Mouse (Mus musculus) heart, postnatal 25 days (tissue): ENCODE measurements around the gene Agap1. TPM values are rescaled to one million over a fixed set of nuclear protein-coding genes. Genes with fewer than 3 reads are reported as not detected.

Source experiments
- DNase-seq: peaks from one replicate; pipeline ENCODE4 v3.0.0; 2022; ENCODE audit warnings: low spot score
- intact Hi-C: fragments of 180-260 bp; cut with DNase I; formaldehyde crosslinking; loops from one replicate; pipeline ENCODE4 v1.15.1; 2025
- total RNA-seq, 2 experiments: library from RNA; stranded (reverse); gene quantifications; 2 replicates each; pipeline ENCODE4 v1.2.3; 2021

The Agap1 gene
- total RNA-seq, 2 experiments from 2014 or later: 62.8 to 65.5 TPM

GRCm38 (mm10) chr1:89456456-89456855 is 1.9 kb downstream of the Agap1 start:
- intact Hi-C loops: loop anchor here (5.0 kb wide), 1 partner anchor 126 kb away; no protein-coding TSS in a partner anchor
- no peak for DNase-seq

DNA sequence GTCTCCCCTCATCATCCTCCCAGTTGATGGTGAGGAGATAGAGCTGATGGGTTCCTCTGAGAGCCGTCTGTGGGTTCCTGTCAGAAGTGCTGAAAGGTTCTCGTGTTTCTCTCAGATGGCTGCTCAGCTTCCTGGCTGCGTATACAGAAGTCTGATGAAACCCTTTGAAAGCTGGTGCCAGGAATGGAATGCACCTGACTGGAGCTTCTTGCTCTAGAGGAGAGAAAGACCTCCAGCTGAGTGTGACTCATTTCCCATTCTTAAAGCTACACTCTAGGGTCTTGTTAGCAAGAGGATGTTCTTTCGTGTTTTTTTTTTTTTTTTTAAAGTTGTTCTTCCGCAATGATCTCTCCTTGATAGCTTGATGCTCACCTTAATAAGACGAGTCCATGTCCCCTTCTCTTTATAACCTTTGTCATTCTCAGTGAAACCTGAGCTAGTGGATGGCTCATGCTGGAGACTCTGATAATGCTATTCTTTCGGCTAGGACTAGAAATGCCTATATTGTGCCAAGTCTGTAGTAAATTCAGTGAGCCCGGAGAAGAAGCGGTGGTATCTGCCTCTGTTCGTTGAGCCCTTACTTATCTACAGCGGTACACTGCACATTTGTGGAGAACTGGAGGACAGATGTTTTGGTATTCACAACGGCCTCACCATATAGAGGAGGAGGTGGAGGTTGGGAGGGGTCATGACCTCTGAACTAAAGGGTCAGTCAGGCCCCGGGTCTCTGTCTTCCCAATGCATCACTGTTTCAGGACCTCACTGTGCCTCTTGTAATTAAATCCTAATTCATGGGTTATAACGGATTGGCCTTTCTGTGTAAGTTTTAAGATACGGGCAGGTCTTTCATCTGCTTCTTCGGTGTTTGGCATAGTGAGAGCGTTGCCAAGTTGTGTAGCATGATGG is 2.8 kb downstream of the Agap1 start:
- intact Hi-C loops: loop anchor here (5.0 kb wide), 1 partner anchor 125 kb away; no protein-coding TSS in a partner anchor
- no peak for DNase-seq

- no peak for DNase-seq
- intact Hi-C loops: no loop called here
These were observed 7.3 kb downstream of the Agap1 start for GRCm38 (mm10) chr1:89461881-89462280.

DNA sequence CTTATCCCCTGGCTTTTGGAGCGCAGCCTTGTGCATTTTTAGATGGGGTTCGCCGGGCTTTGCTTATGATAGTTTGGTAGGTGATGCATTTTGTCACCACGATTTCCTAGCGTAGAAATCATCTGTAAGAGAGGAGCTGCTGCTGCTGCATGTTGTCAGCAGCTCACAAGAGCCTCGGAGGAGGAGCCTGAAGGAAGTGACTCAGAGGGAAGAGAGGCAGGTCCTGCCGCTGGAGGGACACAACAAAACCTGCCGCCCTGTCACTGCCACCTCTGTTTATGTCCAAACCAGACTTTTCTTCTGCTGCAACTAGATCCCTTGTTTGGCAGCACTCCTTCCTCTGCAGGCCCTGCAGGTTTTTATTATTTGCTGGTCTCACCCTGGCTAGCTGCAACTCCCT is 8.5 kb downstream of the Agap1 start:
- intact Hi-C loops: no loop called here
- no peak for DNase-seq

GRCm38 (mm10) chr1:89465417-89466002 is 10.9 kb downstream of the Agap1 start:
- no peak for DNase-seq
- intact Hi-C loops: loop anchor here (5.0 kb wide), 1 partner anchor 143 kb away; no protein-coding TSS in a partner anchor

GRCm38 (mm10) chr1:89467321-89468069 is 12.9 kb downstream of the Agap1 start:
- intact Hi-C loops: loop anchor here (5.0 kb wide), 1 partner anchor 145 kb away; no protein-coding TSS in a partner anchor
- peak; percentile 26 for DNase-seq

DNA sequence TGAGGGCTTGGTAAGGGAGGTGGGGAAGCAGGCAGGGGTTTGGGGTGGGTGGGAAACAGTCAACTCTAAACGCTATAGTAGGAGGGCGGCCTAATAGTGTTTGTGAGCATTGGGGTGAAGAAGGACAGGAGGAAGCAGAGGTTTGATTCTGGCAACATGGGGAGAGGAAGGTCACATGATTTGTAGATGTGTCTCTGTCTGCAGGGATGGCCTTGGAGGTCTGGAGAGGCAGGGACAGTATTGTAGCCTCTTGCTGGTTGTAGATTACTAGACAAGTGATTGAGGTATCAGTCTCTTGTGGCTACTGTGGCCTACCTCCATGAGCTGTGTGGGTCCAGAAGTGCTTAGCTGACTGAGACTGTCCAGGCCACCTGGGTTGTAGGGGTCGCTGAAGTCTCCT is 13.5 kb downstream of the Agap1 start:
- intact Hi-C loops: loop anchor here (5.0 kb wide), 1 partner anchor 146 kb away; no protein-coding TSS in a partner anchor

DNA sequence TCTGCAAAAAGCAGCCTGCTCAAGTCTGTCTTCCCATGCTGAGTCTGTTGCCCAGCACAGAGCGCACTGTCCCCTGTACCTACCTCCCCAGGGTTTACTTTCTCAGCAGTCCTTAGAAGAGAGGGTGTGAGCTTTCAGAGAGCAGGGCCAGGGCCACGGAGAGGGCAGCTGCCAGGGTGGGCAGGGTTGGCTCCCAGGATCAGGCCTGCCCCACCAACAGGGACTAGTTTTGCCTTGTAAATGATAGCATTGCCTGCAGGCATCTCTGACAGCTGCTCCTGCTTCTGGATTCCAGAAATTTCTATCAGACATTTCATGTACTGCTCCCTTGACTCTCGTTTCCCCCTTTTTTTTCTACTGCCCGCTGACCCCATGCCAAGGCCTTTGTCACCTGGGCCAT is 16.8 kb downstream of the Agap1 start:
- no peak for DNase-seq
- intact Hi-C loops: no loop called here

More for the DNA sequence above, 13.5 kb downstream of the Agap1 start:
- DNase-seq: no peak

DNA sequence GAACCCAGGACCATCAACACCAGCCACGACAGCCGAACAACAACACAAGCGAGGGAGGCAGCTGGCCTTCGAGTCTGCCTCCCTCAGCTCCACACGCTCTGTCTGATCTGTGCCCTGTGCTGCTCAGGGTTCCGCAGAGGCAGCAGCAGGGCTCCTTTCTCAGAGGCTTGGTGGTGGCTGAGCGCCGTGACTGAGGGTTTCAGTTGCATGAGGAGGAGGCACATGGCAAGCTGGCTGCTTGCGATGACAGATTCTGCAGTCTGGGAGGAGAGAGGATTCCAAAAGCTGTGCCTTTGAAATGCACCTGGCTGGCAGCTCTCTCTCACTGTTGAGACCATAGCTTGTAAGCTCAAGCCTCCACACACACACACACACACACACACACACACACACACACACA is 17.3 kb downstream of the Agap1 start:
- intact Hi-C loops: no loop called here
- DNase-seq: no peak

GRCm38 (mm10) chr1:89473946-89474345 is 19.3 kb downstream of the Agap1 start:
- intact Hi-C loops: no loop called here
- no peak for DNase-seq

DNA sequence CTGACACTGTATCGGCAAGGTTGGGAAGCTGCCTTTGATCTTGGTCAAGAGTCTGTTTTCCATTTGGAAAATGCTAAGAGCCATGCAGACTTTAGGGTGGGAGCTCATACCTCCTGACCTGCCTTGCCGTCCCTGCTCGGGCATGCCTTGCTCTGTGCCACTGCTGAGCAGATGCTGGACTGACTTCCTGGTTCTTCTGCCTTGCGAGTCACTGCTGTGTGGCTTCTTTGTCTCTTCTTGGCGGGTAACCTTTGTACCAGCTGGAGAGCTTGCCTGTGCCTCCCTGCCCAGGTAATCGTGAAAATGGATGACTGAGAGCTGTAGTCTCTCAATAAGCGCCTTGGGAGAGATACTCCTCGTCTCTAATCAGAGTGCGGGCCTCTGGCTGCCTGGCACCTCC is 20.2 kb downstream of the Agap1 start:
- no peak for DNase-seq
- intact Hi-C loops: no loop called here

DNA sequence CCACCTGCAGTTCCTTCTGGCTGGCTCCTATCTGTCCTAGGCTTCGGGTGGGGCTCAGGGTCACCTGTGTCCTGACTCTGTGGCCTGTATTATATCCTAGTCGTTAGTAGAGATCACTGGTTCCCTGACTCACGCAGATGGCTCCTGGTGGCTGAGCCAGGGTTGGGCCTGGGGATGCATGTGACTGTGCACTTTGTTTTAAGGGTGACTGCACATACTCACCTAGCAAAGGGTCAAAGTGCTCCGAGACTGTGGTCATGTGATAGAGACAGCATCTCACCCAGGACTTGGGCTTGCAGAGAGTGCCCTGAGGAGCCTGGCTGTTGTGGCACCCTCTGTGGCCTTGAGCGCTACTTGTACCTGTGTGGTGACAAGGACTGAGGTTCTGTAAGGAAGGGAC is 22.4 kb downstream of the Agap1 start:
- intact Hi-C loops: no loop called here

DNA sequence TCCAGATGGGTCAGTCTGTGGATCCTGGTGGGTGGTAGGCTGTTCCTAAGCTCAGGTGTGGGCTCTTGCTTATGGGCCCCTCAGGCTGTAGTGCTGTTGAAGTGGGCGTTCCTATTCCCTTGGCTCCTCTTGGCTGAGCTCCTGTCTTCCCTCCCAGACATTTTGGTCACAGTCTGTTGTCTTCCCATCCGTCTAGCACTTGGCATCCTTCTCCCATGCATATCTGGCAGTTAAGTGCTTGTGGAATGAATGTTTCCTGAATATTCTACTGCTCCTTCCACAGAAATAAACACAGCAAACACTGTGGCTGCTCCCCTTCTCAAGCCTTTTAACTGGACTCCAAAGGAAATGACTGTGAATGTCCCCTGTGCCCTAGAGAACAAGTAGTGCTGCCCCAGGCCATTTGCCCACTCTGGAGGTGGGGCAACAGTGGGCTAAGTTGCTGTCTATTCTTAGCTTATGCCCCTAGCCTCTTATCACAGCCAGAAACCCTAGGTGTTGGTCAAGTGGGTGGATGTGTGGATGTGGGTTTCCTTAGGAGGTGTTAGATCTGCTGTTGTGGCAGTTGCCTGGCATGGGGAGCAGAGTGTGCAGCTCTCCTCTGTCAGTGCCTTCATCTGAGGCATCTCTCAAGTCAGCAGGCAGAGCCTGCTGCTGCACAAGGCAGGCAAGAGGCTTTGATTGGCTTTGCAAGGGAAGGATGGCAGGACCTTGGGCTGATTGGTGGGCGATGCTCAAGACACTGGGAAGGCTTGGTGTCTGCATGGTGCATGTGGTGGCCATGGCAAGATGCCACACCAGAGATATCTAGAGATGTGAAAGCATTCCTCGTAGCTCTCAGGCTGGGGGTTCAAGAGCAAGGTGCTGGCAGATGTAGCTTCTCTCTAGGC is 24.2 kb downstream of the Agap1 start:
- intact Hi-C loops: no loop called here
- no peak for DNase-seq

More for the DNA sequence above, 22.4 kb downstream of the Agap1 start:
- DNase-seq: no peak

DNA sequence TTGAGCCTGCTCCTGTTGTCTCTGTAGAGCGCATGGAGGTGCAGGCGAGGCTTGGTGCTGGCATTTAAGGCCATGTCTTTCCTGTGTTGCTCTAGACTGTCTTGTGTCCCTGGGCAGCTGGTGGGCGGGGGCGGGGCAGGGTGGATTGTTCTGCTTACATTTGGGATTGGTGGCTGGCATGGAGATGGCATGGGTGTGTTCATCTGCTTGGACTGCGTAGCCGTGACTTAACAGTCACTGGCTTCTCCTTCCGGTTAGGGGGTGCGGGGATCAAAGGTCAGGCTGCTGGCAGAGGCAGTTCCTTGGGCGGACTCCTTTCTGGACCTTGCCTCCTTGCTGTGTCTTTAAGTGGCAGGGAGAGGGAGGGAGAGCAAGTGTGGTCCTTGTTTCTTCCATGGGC is 26.5 kb downstream of the Agap1 start:
- DNase-seq: no peak

GRCm38 (mm10) chr1:89482812-89483211 is 28.2 kb downstream of the Agap1 start:
- DNase-seq: no peak
- intact Hi-C loops: no loop called here

More for the DNA sequence above, 26.5 kb downstream of the Agap1 start:
- intact Hi-C loops: no loop called here

DNA sequence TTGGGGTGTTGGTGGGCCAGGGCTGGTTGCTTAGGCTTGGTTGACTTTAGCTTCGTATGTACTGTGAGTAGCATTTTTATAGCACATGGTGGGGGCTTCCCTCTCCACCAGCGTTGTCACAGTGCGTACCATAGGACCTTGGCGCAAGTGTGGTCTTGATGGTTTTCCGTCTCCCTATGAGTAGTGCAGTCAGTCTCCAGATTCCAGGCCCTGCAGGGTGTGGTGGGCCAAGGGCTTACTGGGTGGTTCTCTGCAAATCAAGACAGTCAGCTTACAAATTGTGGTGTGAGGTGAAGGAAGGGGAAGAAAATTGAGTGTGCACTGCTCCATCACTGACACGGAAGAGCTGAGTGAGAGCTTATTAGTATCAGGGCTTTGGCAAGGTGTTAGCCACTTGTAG is 32.3 kb downstream of the Agap1 start:
- no peak for DNase-seq
- intact Hi-C loops: no loop called here

DNA sequence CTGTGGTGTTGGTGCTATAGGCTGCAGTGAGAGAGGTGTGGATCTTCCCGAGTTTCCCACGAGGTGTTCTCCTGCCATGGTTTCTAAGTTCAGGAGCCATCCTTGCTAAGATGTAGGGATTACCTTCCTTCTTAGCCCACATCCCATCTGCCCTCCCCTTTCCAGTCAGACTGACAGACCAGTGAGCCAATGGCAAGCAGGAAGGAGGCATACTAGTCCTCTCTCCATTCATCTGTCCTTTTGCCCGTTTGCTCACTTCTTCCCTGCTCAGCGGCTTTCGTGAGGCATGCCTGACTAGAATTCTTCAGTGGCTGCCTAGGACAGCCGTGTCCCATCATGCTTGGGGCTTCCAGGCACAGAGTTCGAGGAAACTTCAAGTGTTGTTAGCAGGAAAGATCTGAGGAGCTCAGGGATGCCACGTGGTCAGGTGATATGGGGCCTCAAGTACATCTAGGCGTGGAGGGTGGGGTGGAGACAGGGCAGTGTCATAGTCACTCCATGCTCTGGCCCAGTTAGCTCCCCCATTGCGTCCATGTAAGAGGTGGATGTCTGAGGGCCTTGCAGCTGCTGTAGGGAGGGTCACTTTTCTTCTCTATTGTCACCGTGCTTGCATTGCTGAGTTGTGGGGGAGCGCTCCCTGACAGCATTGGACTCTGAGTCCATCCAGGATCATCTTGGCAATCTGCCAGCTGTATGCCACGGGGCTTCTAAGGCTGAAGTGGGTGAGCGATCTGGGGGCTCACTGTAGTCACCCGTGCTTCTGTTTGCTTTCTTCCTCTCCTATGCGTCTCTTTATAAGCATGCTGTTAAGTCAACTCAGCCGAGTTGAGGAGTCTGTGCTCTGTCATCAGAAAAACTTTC is 34.7 kb downstream of the Agap1 start:
- no peak for DNase-seq
- intact Hi-C loops: no loop called here

- intact Hi-C loops: no loop called here
- DNase-seq: no peak
These were observed 38.6 kb downstream of the Agap1 start for GRCm38 (mm10) chr1:89493177-89493576.
